Mouse (Mus musculus): ENCODE results near the gene Olfr657. TPM values are rescaled to one million over a fixed set of nuclear protein-coding genes. Genes with fewer than 3 reads are reported as not detected.
A peak's percentile ranks its signal among the peaks of the same experiment; 100 is the strongest.

Gene Olfr657
- not detected in 2 replicates for total RNA-seq (2017)

- no peak for ATAC-seq (replicated peaks; ENCODE audit: low read depth, poor library complexity, severe bottlenecking)
Measured at GRCm38 (mm10) chr7:104624494-104624893, at the start of gene Olfr657. Gene Olfr657 (plus strand): TSS chr7:104624794.

DNA sequence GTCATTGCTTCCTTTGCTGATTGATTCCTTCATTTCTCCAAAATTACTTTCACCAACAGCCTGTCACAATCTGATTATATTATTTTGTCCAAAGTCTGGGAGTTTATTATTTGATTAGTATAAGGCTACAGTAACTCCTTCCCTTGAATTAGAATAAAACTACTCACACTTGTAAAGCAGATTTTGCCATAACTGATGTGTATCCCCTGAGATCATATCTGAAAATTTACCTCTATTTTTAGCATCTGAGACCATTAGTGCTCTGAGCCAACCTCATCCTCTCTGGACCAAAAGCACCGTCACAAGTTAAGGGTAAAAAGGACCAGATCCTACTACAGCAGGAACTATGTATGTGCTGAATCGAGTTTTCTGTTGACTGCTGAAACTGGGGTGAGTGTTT, 47.6 kb upstream of the Olfr657 start, which contains the start of gene Olfr653:
Gene Olfr653, plus strand, starts transcription at position 301 of the 400 bp plus-strand sequence.
- no peak for ATAC-seq (replicated peaks; ENCODE audit: low read depth, poor library complexity, severe bottlenecking)

GRCm38 (mm10) chr7:104580846-104581245, 43.7 kb upstream of the Olfr657 start:
- ATAC-seq (replicated peaks; ENCODE audit: low read depth, poor library complexity, severe bottlenecking) = no peak

- no peak for ATAC-seq (replicated peaks; ENCODE audit: low read depth, poor library complexity, severe bottlenecking)
Measured at GRCm38 (mm10) chr7:104581429-104581828, 43.2 kb upstream of the Olfr657 start.

GRCm38 (mm10) chr7:104586725-104587124, 37.9 kb upstream of the Olfr657 start, which contains the start of gene Olfr654:
Gene Olfr654 (plus strand): TSS chr7:104587025.
- ATAC-seq (replicated peaks; ENCODE audit: low read depth, poor library complexity, severe bottlenecking) = no peak

DNA sequence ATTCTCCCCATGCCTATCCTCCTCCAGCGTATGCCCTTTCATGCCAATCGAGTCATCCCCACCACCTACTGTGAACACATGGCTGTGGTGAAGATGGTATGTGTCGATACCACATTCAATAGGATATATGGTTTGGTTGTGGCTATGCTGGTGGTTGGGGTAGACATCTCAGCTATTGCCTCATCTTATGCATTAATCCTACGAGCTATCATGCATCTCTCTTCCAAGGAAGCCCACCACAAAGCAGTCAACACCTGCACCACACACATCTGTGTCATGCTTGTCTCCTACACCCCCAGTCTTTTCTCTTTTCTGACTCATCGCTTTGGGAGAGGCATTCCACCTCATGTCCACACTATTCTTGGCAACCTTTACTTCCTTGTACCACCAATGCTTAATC, 36.3 kb upstream of the Olfr657 start:
- ATAC-seq (replicated peaks; ENCODE audit: low read depth, poor library complexity, severe bottlenecking) = no peak

DNA sequence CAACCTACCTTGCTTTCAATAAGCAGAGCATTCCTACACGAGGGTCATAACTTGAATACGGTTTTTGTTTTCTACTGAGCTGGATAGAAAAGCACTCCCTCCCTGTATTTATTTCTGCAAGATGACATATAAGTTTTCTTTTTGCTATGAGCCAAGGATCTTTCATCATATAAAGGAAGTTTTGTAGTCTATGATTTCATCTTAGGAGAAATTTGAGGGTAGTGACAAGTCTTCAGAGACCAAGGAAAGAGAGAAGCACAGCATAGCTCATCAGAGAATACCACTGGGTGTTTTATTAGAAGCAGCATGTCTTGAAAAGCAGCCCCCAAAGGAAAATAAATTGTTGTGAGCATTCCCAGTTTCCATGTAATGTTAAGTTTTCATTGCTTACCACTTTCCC, 22.9 kb upstream of the Olfr657 start, which contains the start of gene Olfr655:
Gene Olfr655, minus strand, starts transcription at position 101 of the 400 bp plus-strand sequence.
- ATAC-seq (replicated peaks; ENCODE audit: low read depth, poor library complexity, severe bottlenecking) = no peak

GRCm38 (mm10) chr7:104603173-104603572, 21.4 kb upstream of the Olfr657 start:
- peak; percentile 96 for ATAC-seq (replicated peaks; ENCODE audit: low read depth, poor library complexity, severe bottlenecking)

- ATAC-seq (replicated peaks; ENCODE audit: low read depth, poor library complexity, severe bottlenecking) = peak; percentile 87
Measured at GRCm38 (mm10) chr7:104604727-104605126, 19.9 kb upstream of the Olfr657 start.

DNA sequence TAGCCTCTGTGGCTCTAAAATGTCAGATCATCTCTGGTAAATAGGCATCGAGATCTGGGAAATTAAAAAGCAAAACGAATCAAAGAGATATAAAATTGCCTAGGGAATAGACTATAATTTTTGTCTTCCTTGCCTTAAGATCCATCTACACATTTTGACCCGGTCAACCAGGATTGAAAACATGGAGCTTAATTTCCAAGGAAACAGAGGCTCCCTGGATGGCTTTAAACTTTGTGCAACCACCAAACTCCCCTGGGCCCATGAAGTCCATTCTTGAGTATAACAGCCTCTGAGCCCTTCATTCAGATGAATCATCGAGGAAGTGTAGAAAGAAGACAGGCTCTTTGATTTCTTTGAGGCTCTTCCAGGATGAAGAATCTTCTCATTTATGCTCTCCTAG, 10.9 kb upstream of the Olfr657 start, which contains the start of gene Olfr656:
Gene Olfr656, plus strand, starts transcription at position 301 of the 400 bp plus-strand sequence.
- ATAC-seq (replicated peaks; ENCODE audit: low read depth, poor library complexity, severe bottlenecking) = no peak

GRCm38 (mm10) chr7:104646841-104647482, 22.4 kb downstream of the Olfr657 start, which contains the start of gene Olfr658:
Gene Olfr658 (minus strand): TSS chr7:104647305.
- peak; percentile 100 for ATAC-seq (replicated peaks; ENCODE audit: low read depth, poor library complexity, severe bottlenecking)

DNA sequence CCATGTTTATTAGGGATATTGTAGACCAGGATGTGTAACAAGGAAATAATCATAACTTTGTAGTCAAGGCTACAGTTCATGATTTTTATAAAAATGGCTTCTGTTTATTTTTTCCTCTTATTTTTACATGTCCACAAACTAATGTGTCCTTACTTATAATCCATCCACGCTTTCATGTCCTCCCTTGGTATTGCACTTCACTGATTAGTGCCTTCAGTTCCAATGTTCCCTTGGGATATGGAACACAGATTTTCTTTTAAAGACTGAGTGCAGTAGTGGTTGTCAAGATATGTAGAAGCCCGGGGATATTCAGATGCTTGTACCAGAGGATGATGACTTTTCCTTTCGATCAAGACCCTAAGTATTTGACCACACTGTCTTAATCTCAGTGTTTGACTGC, 41.9 kb downstream of the Olfr657 start, which contains the start of gene Olfr659:
Gene Olfr659, plus strand, starts transcription at position 301 of the 400 bp plus-strand sequence.
- no peak for ATAC-seq (replicated peaks; ENCODE audit: low read depth, poor library complexity, severe bottlenecking)

GRCm38 (mm10) chr7:104686201-104686600, 61.6 kb downstream of the Olfr657 start, which contains the start of gene Olfr661:
Gene Olfr661 (plus strand): TSS chr7:104686501.
- no peak for ATAC-seq (replicated peaks; ENCODE audit: low read depth, poor library complexity, severe bottlenecking)

Other genes with a start within 250 kb of the Olfr657 start
- 0.27 and 1.5 TPM in 2 replicates for gene Trim30c, start 224.0 kb upstream of the Olfr657 start, total RNA-seq (2017)
- 35.5 and 36.2 TPM in 2 replicates for gene Trim30a, start 159.6 kb upstream of the Olfr657 start, total RNA-seq (2017)
- 12.2 and 12.4 TPM in 2 replicates for gene Trim30d, start 116.9 kb upstream of the Olfr657 start, total RNA-seq (2017)
- not detected in 2 replicates for gene Olfr651, start 74.7 kb upstream of the Olfr657 start, total RNA-seq (2017)
- gene Olfr652, start 63.9 kb upstream of the Olfr657 start, total RNA-seq (2017) = not detected in 2 replicates
- not detected in 2 replicates for gene Olfr653, start 47.5 kb upstream of the Olfr657 start, total RNA-seq (2017)
- not detected in 2 replicates for gene Olfr654, start 37.8 kb upstream of the Olfr657 start, total RNA-seq (2017)
- gene Olfr655, start 23.0 kb upstream of the Olfr657 start, total RNA-seq (2017) = not detected in 2 replicates
- not detected in 2 replicates for gene Olfr656, start 10.8 kb upstream of the Olfr657 start, total RNA-seq (2017)
- 0.18 and 0.39 TPM in 2 replicates for gene Olfr658, start 22.5 kb downstream of the Olfr657 start, total RNA-seq (2017)
- not detected in 2 replicates for gene Olfr659, start 42.0 kb downstream of the Olfr657 start, total RNA-seq (2017)
- not detected in 2 replicates for gene Olfr661, start 61.7 kb downstream of the Olfr657 start, total RNA-seq (2017)
- not detected in 2 replicates for gene Usp17le, start 152.7 kb downstream of the Olfr657 start, total RNA-seq (2017)
- gene Usp17lb, start 217.8 kb downstream of the Olfr657 start, total RNA-seq (2017) = not detected in 2 replicates
- gene Usp17la, start 232.2 kb downstream of the Olfr657 start, total RNA-seq (2017) = not detected in 2 replicates

Data from common myeloid progenitor, adult 5-6 weeks (primary cell).